Mouse (Mus musculus) hindbrain, embryonic 11.5 days (tissue): ENCODE results near the gene Elmod3. TPM values are rescaled to one million over a fixed set of nuclear protein-coding genes. Genes with fewer than 3 reads are reported as not detected.
A peak's percentile ranks its signal among the peaks of the same experiment; 100 is the strongest.

Source experiments
- ATAC-seq: fragments of 200-750 bp; cut with Nextera tagmentation; 2 replicates; pipeline ENCODE4 v1.8.0; 2017; ENCODE audit warnings: mild to moderate bottlenecking, moderate TSS enrichment, moderate library complexity; ENCODE audit not compliant: low FRiP score
- DNase-seq: peaks from one replicate; pipeline ENCODE4 v3.0.0-alpha.2; 2015; ENCODE audit warnings: low spot score
- H3K27ac ChIP-seq: fragments of 300-500 bp; sonication (generic); 2 replicates; pipeline ENCODE4 v1.5.1; 2014; ENCODE audit warnings: mild to moderate bottlenecking, low read depth, low read length
- H3K27me3 ChIP-seq: fragments of 300-500 bp; sonication (generic); 2 replicates; pipeline ENCODE4 v1.6.1; 2014; ENCODE audit warnings: mild to moderate bottlenecking, low read length, moderate library complexity, mixed read lengths; ENCODE audit not compliant: control insufficient read depth, insufficient read depth
- H3K36me3 ChIP-seq: fragments of 300-500 bp; sonication (generic); 2 replicates; pipeline ENCODE4 v1.6.1; 2014; ENCODE audit warnings: mild to moderate bottlenecking, low read length, moderate library complexity, mixed read lengths; ENCODE audit not compliant: control insufficient read depth, insufficient read depth
- H3K4me1 ChIP-seq: fragments of 300-500 bp; sonication (generic); replicated peaks from 2 replicates; pipeline ENCODE4 v1.6.1; 2014; ENCODE audit warnings: low read length, mixed read lengths; ENCODE audit not compliant: control insufficient read depth, insufficient read depth
- H3K4me2 ChIP-seq: fragments of 300-500 bp; sonication (generic); replicated peaks from 2 replicates; pipeline ENCODE4 v1.6.1; 2014; ENCODE audit warnings: mild to moderate bottlenecking, low read depth, low read length
- H3K4me3 ChIP-seq: fragments of 300-500 bp; sonication (generic); 2 replicates; pipeline ENCODE4 v1.5.1; 2014; ENCODE audit warnings: low read depth, low read length
- H3K9ac ChIP-seq: fragments of 300-500 bp; sonication (generic); 2 replicates; pipeline ENCODE4 v1.6.1; 2014; ENCODE audit warnings: low read depth, low read length
- H3K9me3 ChIP-seq: fragments of 300-500 bp; sonication (generic); 2 replicates; pipeline ENCODE4 v1.6.1; 2016; ENCODE audit warnings: low read length; ENCODE audit not compliant: control insufficient read depth
- WGBS: fragments of 180-500 bp; shearing (Covaris S2); extraction: QIAGEN DNeasy Blood & Tissue Kit; methylation state at CpG from one replicate; pipeline ENCODE4 v1.1.7; 2014; 5-methylcytosine and 5-hydroxymethylcytosine counted together
- polyA plus RNA-seq: library from polyadenylated mRNA; unstranded; fragments of >200 nt; fragmentation: Nextera tagmentation; extraction: Ambion mirVana; gene quantifications from 2 replicates; pipeline ENCODE4 v1.2.1, GENCODE M21; 2014

Elmod3 gene
- polyA plus RNA-seq, 1 experiment from 2014 or later = 17.7 TPM

DNA sequence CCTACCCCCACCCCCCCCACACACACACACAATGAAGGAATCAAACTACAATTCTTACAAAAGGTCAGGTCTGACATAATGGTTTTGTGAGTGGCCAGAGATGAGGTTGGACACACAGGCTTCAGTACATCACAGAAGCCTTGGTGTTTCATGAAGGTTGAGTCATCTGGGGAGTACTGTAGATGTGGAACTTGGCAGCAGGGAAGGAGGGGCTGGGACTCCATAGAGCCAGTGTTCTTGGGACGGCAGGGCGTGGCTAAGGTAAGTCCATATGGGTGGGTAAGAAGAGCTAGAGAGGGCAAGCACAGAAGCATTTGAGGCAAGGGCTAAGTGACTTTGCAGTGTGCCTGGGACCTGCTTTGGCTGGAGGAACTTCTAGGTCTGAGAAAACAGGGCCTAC, 5.9 kb upstream of the Elmod3 start:
- Histone ChIP-seq H3K9ac (no peak overlapping the region), H3K4me3 (no peak overlapping the region), H3K4me1 (no peaks in the 10 kb centered on the region), H3K27me3 (no peaks in the 10 kb centered on the region), H3K36me3 (no peaks in the 10 kb centered on the region; the same call in 1 of the 2 replicates), H3K27ac (no peak overlapping the region), H3K9me3 (no peaks in the 10 kb centered on the region), H3K4me2 (no peak overlapping the region)
- ATAC-seq = no peak
- 86% methylated on average over 2 of the region's 2 CpGs for WGBS
- DNase-seq = no peak

DNA sequence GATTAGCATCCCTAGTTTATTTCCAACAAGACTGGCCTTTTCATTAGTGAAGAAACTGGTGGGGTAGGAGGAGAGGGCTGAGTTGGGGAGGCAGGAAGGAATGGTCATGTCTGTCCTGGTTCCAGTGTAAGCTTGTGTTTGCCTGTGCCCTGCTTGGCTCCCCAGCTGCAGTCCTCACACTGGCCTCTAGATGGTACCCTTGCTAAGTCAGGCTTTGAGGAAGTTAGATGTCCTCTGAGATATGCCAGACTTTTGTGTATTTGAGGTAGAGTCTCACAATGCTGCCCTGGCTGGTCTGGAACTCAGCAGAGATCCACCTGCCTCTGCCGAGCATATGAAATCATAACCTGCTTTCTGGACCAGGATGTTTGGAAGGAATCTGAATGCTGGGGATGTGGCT, 3.5 kb upstream of the Elmod3 start:
- ATAC-seq = no peak
- Histone ChIP-seq H3K9ac (no peak overlapping the region), H3K27ac (no peak overlapping the region), H3K4me1 (no peaks in the 10 kb centered on the region; the same call in 1 of the 2 replicates), H3K4me3 (no peak overlapping the region), H3K36me3 (no peaks in the 10 kb centered on the region; the same call in 1 of the 2 replicates), H3K27me3 (no peaks in the 10 kb centered on the region), H3K9me3 (no peaks in the 10 kb centered on the region), H3K4me2 (no peak overlapping the region)
- DNase-seq = peak; percentile 82
- 64% methylated on average over 1 of the region's 1 CpGs for WGBS

DNA sequence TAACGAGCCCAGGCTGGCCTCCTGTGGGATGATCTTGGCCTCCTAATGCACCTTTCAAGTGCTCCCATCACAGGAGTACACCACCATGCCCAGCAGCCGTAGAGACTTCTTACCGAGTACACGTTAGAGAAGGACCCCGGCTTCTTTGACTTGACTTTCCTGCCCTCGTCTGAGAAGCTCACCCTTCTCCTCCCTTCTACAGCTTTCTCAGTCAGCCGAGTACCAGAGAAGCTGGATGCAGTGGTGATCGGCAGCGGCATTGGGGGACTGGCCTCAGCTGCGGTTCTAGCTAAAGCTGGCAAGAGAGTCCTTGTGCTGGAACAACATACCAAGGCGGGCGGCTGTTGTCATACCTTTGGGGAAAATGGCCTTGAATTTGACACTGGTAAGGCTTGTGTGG, 2.6 kb upstream of the Elmod3 start:
- no peaks in the 10 kb centered on the region for H3K27me3 ChIP-seq
- no peaks in the 10 kb centered on the region for H3K36me3 ChIP-seq
- no peak overlapping the region for H3K27ac ChIP-seq
- no peaks in the 10 kb centered on the region for H3K9me3 ChIP-seq
- DNase-seq = no peak
- no peaks in the 10 kb centered on the region; the same call in 1 of the 2 replicates for H3K4me1 ChIP-seq
- no peak overlapping the region for H3K4me2 ChIP-seq
- no peak for ATAC-seq
- WGBS = 86% methylated on average over 12 of the region's 12 CpGs
- H3K9ac ChIP-seq = no peak overlapping the region
- no peak overlapping the region for H3K4me3 ChIP-seq

DNA sequence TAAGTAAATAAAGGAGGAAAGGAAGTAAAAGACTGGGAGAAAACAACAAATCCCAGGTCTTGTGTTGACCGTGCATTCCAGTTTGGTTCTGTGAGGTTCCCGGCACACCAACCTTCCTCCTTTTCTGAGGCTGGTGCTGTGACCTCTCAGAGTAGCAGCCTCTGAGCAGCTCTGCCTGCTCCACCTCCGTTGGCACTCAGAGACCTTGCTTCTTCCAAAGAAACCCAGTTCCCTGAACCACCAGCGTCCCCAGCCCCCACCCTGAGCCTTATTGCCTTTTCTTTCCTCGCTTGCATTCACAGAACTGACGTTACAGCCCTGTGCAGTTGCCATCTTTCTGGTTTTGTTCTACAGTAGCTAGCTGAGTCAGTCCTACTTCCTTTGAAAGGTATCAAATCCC, 2.0 kb upstream of the Elmod3 start:
- Histone ChIP-seq H3K9me3 (no peaks in the 10 kb centered on the region), H3K4me2 (no peak overlapping the region), H3K36me3 (no peaks in the 10 kb centered on the region), H3K4me3 (no peak overlapping the region), H3K27ac (no peak overlapping the region), H3K9ac (no peak overlapping the region), H3K4me1 (no peaks in the 10 kb centered on the region; the same call in 1 of the 2 replicates), H3K27me3 (no peaks in the 10 kb centered on the region)
- DNase-seq = no peak
- no peak for ATAC-seq
- WGBS = 73% methylated on average over 6 of the region's 6 CpGs

DNA sequence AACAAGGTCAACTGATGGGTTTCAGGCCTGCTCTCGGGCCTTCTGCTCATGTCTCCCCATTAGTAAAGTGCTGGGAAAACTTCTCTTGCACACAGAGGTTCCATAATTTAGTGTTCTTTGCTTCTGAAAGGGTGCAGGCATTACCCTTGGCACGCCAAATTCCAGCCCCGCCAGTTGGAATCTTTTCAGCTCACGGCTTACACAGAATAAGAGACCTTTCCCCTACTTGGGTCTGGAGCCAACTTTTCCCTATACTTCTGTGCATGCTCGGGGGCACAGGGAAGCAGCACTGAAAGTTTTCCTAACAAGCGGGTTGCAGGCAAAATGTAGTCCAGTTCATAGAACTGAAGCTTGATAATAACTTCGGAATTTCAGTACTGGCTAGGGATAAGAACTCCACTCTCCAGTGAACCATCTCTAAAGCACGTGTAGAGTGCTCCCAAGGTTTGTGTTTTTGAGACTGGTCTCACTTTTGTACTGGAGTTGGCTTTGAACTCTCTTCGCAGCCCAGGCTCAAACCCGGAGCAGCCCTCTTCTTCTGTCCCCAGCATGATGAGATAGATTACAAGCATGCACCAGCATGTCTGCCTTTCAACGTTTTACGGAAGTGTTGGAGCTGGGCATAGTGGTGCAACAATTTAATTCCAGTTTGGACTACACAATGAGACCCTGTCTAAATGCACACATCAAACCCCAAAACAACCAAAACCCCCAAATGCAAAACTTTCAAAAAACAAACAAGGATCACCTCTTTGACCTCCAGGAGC, 761 bp upstream of the Elmod3 start:
- no peaks in the 10 kb centered on the region for H3K9me3 ChIP-seq
- WGBS = 57% methylated on average over 12 of the region's 12 CpGs
- H3K4me2 ChIP-seq = peak overlapping the region; percentile 58
- H3K4me3 ChIP-seq = peak overlapping the region; percentile 42
- no peaks in the 10 kb centered on the region for H3K27me3 ChIP-seq
- ATAC-seq (no peak; the same call in 1 of the 2 replicates), DNase-seq (no peak)
- H3K36me3 ChIP-seq = no peaks in the 10 kb centered on the region
- peak overlapping the region; percentile 52 for H3K9ac ChIP-seq
- no peaks in the 10 kb centered on the region; the same call in 1 of the 2 replicates for H3K4me1 ChIP-seq
- H3K27ac ChIP-seq = no peak overlapping the region

DNA sequence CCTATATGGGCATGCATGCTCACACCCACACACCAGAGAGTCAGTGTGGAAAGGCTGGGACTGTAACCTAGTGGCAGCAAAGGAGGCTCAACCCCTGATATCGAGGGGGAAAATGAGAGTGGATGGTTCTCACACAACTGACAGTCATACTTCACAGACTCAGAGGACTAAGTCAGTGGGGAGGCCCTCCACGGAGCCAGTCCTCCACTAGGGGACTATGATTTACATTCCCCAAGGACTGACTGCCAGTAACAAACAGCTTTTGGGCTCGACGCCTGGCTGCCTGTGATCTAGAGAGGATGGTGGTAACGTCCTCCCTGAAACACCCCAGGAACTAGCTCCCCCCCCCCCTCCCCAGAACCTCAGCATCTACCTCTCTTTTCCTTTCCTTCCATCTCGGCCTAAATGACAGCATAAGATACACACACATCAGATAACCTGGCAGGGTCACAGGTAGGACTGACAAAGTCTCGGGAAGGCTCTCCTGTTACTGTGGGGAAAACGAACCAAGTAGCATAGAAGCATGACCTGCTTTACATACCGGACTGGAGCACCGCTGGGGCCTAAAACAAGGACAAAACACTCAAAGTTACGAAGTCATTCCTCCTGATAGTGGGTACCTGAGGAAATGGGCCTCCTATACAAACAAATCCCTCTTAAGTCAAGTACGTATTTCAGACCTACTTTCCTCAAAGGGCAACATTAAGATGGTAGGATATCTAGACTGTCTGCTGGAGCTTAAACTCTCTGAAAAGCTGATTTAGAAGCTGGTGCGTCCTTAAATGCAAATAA, 934 bp downstream of the Elmod3 start:
- ATAC-seq (no peak), DNase-seq (no peak)
- no peak overlapping the region for H3K27ac ChIP-seq
- peak overlapping the region; percentile 50; the same call in 1 of the 2 replicates for H3K9ac ChIP-seq
- H3K9me3 ChIP-seq = no peaks in the 10 kb centered on the region
- H3K4me3 ChIP-seq = peak overlapping the region; percentile 42
- peak overlapping the region; percentile 44 for H3K4me2 ChIP-seq
- no peaks in the 10 kb centered on the region; the same call in 1 of the 2 replicates for H3K4me1 ChIP-seq
- H3K36me3 ChIP-seq = no peaks in the 10 kb centered on the region
- WGBS = 59% methylated on average over 13 of the region's 13 CpGs
- no peaks in the 10 kb centered on the region for H3K27me3 ChIP-seq

DNA sequence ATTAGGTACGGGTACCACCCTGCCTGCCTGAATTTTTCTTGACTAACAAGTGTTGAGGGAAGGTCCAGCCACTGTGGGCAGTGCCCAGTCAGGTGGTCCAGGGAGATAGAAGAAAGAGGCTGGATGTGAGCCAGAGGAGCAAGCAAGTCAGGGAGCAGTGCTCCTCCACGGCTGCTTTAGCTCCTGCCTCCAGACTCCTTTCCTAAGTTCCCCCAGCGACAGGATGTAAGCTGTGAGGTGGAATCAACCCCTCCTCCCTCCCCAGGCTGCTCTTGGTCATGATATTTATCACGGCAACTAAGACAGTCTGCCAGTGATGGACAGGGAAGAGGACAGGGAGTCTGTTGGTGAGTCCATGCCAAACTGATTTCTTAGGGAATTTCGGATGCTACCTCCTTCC, 4.3 kb downstream of the Elmod3 start:
- no peak for ATAC-seq
- H3K27ac ChIP-seq = no peak overlapping the region
- H3K27me3 ChIP-seq = no peaks in the 10 kb centered on the region
- H3K9me3 ChIP-seq = no peaks in the 10 kb centered on the region
- no peak for DNase-seq
- 71% methylated on average over 5 of the region's 5 CpGs for WGBS
- no peaks in the 10 kb centered on the region for H3K36me3 ChIP-seq
- H3K4me1 ChIP-seq = no peaks in the 10 kb centered on the region; the same call in 1 of the 2 replicates
- no peak overlapping the region for H3K9ac ChIP-seq
- H3K4me2 ChIP-seq = no peak overlapping the region
- H3K4me3 ChIP-seq = no peak overlapping the region

DNA sequence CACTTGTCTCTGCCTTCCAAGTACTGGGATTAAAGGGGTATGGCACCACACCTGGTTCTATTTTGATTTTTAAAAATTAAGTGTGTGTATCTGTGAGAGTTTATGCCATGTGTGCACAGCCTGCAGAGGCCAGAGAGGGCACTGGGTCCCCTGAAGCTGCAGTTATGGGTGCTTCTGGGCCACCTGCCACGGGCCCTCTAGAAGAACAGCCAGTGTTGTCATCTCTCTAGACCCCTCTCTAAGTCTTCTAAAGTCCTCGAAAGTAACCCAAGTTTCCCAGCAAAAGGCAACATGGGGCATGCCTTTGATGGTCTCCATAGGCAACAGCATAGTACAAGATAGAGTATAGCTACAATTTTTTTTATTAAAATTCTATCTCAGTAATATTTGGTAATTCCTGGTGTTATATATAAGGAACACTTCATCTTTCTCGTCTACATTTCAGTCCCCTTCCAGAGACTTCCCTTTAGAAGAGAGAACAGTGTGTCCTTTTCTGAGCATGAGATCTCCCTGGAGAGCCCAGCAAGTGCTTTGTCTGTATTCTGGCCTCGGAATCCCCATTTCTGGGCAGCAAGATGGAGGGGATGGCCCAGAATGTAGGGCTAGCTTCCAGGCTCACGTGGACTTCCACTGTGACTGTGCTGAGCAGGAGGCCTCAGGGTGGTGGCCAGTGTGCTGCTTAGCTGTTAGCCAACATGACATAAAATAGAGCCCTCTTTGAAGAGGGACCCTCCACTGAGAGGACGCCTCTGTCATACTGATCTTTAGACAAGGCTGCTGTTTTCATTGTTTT, 5.0 kb downstream of the Elmod3 start:
- Histone ChIP-seq H3K4me3 (no peak overlapping the region), H3K9me3 (no peaks in the 10 kb centered on the region), H3K4me1 (no peaks in the 10 kb centered on the region), H3K36me3 (no peaks in the 10 kb centered on the region), H3K27ac (no peak overlapping the region), H3K4me2 (no peak overlapping the region), H3K27me3 (no peaks in the 10 kb centered on the region), H3K9ac (no peak overlapping the region)
- WGBS = 84% methylated on average over 6 of the region's 6 CpGs
- DNase-seq (no peak), ATAC-seq (no peak)
